Mouse (Mus musculus) spleen, adult 2 months (tissue): ENCODE data around the gene Haus2.

Experiments used
- CTCF ChIP-seq: fragments of 200-500 bp; IDR thresholded peaks from 2 replicates; pipeline ENCODE4 v1.5.1; 2011; ENCODE audit warnings: mild to moderate bottlenecking, inconsistent platforms; ENCODE audit not compliant: insufficient read depth, insufficient read length, insufficient replicate concordance; ENCODE audit errors: extremely low read depth
- POLR2A ChIP-seq: fragments of 200-500 bp; IDR thresholded peaks from 2 replicates; pipeline ENCODE4 v1.6.1; 2011; ENCODE audit warnings: low read depth, low read length, inconsistent platforms

DNA sequence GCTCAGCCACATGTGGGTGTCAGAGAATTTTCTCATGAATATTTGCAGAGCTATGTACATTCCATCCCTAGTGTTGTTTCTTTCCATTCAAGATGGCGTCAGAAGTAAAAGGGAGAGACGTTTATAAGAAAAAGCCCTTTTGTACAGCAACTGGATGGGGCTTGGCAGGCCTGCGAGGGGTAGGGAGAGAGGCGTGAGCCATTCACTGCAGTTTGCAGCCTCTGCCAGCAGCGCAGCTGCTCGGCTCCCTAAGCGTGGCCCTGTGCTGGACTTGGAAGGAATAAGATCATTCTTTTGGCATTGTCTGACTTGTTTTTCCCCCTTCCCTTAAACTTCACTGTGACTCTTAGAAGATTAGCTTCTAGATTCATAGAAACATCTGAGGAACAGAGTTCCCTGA is 34.7 kb downstream of the Haus2 start:
- TF ChIP-seq CTCF (no peak), POLR2A (no peak)
